Mouse (Mus musculus) layer of hippocampus, adult 9-10 months (tissue): ENCODE data around the gene Gm20890.
"Not testable (repeated sequence)": the region's sequence is repeated elsewhere in the genome, so short reads cannot be mapped to it uniquely, and the experiment has no call there.

Experiments
- DNase-seq: peaks from one replicate; pipeline ENCODE4 v3.0.0; 2022; ENCODE audit warnings: low spot score

Gene Gm20890

GRCm38 (mm10) chrY:26776699-26777098 is at the start of gene Gm20890:
Gene Gm20890 (minus strand): TSS chrY:26776799.
- not testable (repeated sequence) for DNase-seq
